Mouse (Mus musculus) adrenal gland, postnatal 4 days (tissue): Measurements from ENCODE around the gene Smtnl2. TPM values are rescaled to one million over a fixed set of nuclear protein-coding genes. Genes with fewer than 3 reads are reported as not detected.
"Not testable (repeated sequence)": the region's sequence is repeated elsewhere in the genome, so short reads cannot be mapped to it uniquely, and the experiment has no call there.

Source experiments
- DNase-seq, 2 experiments: peaks; one replicate each; pipeline ENCODE4 v3.0.0; 2021 to 2022; ENCODE audit warnings: low spot score in 2 of 2, mixed read lengths in 2 of 2
- microRNA-seq: library from miRNA; unstranded; fragments of <30 nt; microRNA quantifications from one replicate; pipeline ENCODE4 v1.2.0, GENCODE M21; 2021
- total RNA-seq, 2 experiments: library from RNA; stranded (reverse); gene quantifications; 2 replicates each; pipeline ENCODE4 v1.2.3; 2021

Gene Smtnl2
- total RNA-seq, 2 experiments from 2014 or later, result 11.4 to 24.2 TPM

- no peak for DNase-seq
Measured at GRCm38 (mm10) chr11:72362347-72362741, 49.2 kb downstream of the Smtnl2 start, which contains the start of gene Tekt1. Tekt1 (minus strand) TSS chr11:72362442.

- DNase-seq, result peak; percentile 47 to 50
Measured at GRCm38 (mm10) chr11:72361385-72362346, 49.8 kb downstream of the Smtnl2 start.

DNA sequence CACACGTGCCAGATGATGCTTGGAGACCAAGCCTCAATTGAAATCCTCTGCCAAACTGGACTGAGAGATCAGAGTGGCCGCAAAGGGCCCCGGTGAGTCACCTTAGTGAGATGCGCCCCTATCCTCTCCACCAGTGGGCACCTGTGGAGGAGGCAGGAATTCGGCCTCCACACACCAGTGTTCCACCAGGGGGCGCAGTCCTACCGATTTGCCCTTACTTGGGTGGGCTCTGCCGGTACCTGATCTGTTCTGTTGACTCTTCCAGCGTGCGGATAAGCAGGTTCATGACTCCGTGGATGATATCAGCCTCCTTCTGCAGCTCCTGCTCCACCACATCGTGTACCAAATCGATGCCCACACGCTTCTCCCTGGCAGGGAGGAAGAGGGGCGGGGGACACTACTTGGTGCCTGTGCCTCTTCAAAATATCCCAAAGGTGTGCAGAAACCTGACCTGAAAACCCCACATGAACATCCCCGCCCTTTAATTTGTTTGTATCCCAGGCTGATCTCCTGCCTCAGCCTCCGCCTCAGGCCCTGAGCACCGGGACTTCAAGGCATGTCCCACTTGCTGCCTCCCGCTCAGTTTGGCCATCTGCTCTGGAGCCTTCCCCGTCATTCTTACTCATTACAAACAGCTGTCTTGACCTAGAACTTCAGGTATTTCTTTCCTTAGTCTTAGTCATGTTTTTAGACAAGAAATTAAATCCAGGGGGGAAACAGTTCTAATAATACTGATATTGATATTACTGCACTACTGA lies 56.4 kb downstream of the Smtnl2 start:
- DNase-seq, result peak; percentile 38 to 42

- no peak for DNase-seq
Measured at GRCm38 (mm10) chr11:72353186-72353585, 58.3 kb downstream of the Smtnl2 start.

- DNase-seq, result no peak
Measured at GRCm38 (mm10) chr11:72352272-72352671, 59.2 kb downstream of the Smtnl2 start.

GRCm38 (mm10) chr11:72349652-72350051 lies 61.9 kb downstream of the Smtnl2 start:
- no peak for DNase-seq

GRCm38 (mm10) chr11:72349016-72349415 lies 62.5 kb downstream of the Smtnl2 start:
- no peak for DNase-seq

- DNase-seq, result no peak
Measured at GRCm38 (mm10) chr11:72348563-72348962, 63.0 kb downstream of the Smtnl2 start.

- DNase-seq, result no peak
Measured at GRCm38 (mm10) chr11:72344486-72344885, 67.0 kb downstream of the Smtnl2 start.

- DNase-seq, result peak; percentile 34 to 42
Measured at GRCm38 (mm10) chr11:72343904-72344303, 67.6 kb downstream of the Smtnl2 start.

DNA sequence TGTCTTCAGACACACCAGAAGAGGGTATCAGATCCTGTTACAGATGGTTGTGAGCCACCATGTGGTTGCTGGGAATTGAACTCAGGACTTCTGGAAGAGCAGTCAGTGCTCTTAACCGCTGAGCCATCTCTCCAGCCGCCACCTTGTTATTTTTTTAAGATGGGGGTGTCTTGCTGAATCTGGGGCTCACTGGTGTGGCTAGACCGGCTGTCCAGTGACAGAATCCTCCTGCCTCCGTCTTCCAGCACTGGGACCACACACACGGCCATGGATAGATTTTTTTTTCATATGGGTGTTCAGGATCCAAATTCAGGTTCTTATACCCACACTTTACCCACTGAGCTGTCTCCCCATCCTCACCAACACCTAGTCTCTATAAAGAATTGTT lies 68.3 kb downstream of the Smtnl2 start:
- DNase-seq, result not testable (repeated sequence)

- DNase-seq, result peak in 1 of 2 experiments; percentile 20
Measured at GRCm38 (mm10) chr11:72342549-72343237, 68.8 kb downstream of the Smtnl2 start.

DNA sequence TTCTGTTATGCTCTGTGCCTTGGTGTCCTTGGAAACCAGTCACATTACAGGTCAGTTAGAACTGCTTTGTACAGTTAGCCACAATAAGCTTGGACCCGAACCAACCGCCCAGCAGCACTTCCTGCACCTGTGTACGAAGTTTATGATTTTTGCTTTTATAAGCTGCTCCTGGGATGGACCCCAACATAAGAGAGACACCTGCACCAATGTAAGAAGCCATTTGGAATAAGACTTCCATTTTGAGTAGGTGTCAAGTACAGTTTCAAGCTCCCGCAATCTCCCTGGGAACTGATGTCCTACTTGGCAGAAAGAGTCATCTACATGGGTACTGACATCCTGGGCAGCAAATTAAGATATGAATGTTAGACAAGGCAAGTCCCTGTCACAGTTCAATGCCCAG lies 71.8 kb downstream of the Smtnl2 start:
- DNase-seq, result no peak

Small RNAs within 50 kb of the gene (microRNA-seq; reads per million reads assigned to microRNA genes)
- not detected for gene Mir6338

Other genes with a start within 250 kb of the Smtnl2 start
- gene Gm43951, start 204.9 kb downstream of the Smtnl2 start, total RNA-seq, result 1 to 10 TPM; 1.3 to 1.7 TPM
- 10 to 100 TPM; 10.2 to 13.8 TPM for gene 4933427D14Rik, start 204.3 kb downstream of the Smtnl2 start, total RNA-seq
- gene Txndc17, start 204.2 kb downstream of the Smtnl2 start, total RNA-seq, result 10 to 100 TPM; 68.2 to 71.9 TPM
- 10 to 100 TPM; 14.8 to 15.0 TPM for gene Med31, start 196.1 kb downstream of the Smtnl2 start, total RNA-seq
- under 1 TPM; 0.25 to 0.51 TPM for gene Slc13a5, start 144.5 kb downstream of the Smtnl2 start, total RNA-seq
- 10 to 100 TPM; 19.5 to 23.8 TPM for gene Xaf1, start 110.1 kb downstream of the Smtnl2 start, total RNA-seq
- not detected for gene Fbxo39, start 97.3 kb downstream of the Smtnl2 start, total RNA-seq
- gene Tekt1, start 49.3 kb downstream of the Smtnl2 start, total RNA-seq, result under 1 TPM; 0.51 to 0.62 TPM
- gene Ggt6, start 23.8 kb upstream of the Smtnl2 start, total RNA-seq, result 1 to 10 TPM; 3.8 to 4.7 TPM
- gene Mybbp1a, start 29.6 kb upstream of the Smtnl2 start, total RNA-seq, result 100 to 1,000 TPM; 118 to 119 TPM
- 1 to 10 TPM; 8.9 to 9.6 TPM for gene Spns2, start 78.2 kb upstream of the Smtnl2 start, total RNA-seq
- gene Spns3, start 138.8 kb upstream of the Smtnl2 start, total RNA-seq, result under 1 TPM; 0.45 to 0.50 TPM
- 10 to 100 TPM; 47.0 to 48.1 TPM for gene Ube2g1, start 195.6 kb upstream of the Smtnl2 start, total RNA-seq